Mouse (Mus musculus) kidney, postnatal 10 days (tissue): ENCODE results near the gene Nalcn.
"Not testable (repeated sequence)": the region's sequence is repeated elsewhere in the genome, so short reads cannot be mapped to it uniquely, and the experiment has no call there.

Experiments
- DNase-seq: peaks from one replicate; pipeline ENCODE4 v3.0.0; 2021; ENCODE audit warnings: mixed read lengths

Nalcn gene

GRCm38 (mm10) chr14:123626501-123627179, at the start of gene Nalcn:
Nalcn (minus strand) TSS chr14:123627144.
- DNase-seq: no peak

DNA sequence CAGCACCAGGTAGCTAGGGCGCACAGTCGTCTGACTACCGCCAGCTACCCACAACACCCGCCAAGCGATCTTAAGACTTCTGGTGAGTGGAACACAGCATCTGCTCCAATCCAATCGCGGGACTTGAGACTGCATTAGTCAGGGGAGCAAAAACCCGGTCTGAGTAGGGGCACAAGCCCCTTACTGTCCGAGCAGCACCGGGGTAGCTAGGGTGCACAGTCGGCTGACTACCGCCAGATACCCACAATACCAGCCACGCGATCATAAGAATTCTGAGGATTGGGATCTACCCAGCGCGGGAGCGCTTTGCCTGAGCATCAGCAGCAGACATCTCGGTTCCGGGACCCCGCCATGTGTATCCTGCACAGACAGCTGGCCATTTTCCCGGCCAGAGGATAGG, 44.1 kb upstream of the Nalcn start:
- DNase-seq: not testable (repeated sequence)

GRCm38 (mm10) chr14:123664451-123664850, 37.5 kb upstream of the Nalcn start:
- no peak for DNase-seq

- no peak for DNase-seq
Measured at GRCm38 (mm10) chr14:123663206-123663605, 36.3 kb upstream of the Nalcn start.

- DNase-seq: no peak
Measured at GRCm38 (mm10) chr14:123662386-123662785, 35.4 kb upstream of the Nalcn start.

GRCm38 (mm10) chr14:123661091-123661491, 34.1 kb upstream of the Nalcn start:
- peak; percentile 32 for DNase-seq

DNA sequence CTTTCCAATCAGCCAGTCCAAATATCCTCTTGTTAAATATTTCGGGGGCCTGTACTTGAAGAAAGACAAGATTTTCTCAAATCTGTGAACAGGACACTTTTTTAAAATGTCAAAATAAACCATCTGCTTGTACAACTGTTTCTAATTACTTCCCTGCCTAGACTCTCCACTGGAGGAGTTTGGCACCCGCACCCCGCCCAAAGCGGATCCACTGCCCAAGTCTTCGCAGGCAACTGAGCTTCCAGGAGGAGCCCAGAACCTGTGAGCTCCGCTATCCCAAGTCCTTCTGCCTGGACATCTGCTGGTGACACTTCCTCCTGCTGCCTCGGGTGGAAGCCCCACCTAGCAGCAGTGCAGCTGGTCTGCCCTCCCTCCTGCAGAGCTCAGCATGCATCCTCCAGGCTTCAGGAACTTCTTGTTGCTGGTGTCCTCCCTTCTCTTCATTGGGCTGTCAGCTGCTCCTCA, 33.0 kb upstream of the Nalcn start, which contains the start of gene Itgbl1:
Gene Itgbl1 (plus strand): TSS at position 51 of the 465 bp plus-strand sequence.
- peak; percentile 6 for DNase-seq

DNA sequence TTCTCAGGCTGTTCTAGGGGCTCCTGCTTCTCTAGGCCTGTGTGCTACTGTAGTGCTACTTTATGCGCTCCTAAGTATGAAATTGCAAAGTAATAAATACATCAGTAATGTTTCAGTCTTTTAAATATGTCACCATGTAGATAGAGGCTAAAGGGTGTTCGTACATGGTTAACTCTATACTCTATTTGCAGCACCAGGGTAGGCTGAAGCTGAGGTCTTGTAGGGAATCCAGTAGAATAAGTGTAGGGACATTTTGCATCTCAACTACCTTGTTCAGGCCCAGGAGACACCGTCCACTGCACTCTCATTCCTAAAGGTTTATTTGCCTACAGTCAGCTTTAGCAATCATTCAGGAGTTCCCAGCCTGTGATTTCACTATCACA, 227 bp upstream of the Nalcn start:
- DNase-seq: no peak

DNA sequence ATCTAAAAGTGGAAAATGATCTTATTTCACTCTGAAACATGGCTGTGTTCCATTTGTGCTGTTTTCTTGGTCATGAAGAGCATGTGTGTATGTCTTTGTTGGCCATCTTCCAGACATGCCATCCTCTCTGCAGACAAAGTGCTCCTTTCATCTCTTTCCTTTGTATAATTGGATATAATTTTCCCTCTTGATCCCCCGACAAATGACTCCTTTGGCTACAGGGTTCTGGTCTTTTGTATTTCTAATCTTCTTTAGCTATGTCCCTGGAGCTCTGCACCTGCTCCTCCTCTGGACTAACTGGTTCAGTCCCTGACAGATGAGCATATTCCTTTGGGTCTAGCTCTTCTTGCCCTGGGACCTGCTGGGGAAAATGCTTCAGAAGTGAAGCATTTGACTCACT, 4.0 kb downstream of the Nalcn start:
- no peak for DNase-seq

GRCm38 (mm10) chr14:123595265-123595664, 31.7 kb downstream of the Nalcn start:
- no peak for DNase-seq

DNA sequence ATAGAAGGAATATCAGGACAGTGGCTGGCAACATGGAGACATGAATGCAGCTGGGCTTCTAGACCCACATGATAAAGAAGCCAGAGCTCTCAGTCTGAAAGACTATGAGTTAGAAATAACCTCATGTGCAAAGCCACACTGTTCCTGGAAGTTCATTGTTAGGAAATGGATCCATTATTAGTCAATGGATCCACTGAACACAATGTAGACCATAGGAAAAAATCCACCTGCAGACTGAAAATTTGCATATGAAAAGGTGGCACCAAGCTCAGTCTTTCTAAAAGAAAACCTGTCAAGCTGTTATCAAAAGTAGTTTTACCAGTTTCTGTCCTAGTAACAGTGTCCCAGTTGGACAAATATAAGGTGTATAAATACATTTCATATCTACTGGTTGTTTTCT, 39.5 kb downstream of the Nalcn start:
- no peak for DNase-seq

DNA sequence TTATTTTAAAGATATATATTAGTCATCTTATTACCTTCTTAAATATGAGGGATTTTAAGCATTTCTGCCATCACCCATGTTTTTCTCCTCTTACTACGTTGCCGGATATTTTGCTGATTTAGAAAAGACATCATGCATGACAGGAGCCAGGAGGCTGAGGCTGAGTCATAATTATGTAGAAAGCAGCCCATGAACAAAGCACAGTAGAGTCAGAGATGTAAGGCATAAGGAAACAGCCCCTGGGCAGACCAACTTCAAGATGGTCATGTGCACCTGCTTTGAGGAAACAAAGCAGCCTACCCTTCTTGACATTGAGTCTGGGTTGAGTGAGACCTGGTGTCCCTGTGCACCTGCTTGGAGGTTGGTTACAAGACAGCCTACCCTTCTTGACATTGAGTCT, 44.5 kb downstream of the Nalcn start:
- DNase-seq: no peak

GRCm38 (mm10) chr14:123575356-123575755, 51.6 kb downstream of the Nalcn start:
- no peak for DNase-seq

GRCm38 (mm10) chr14:123574936-123575335, 52.0 kb downstream of the Nalcn start:
- DNase-seq: no peak

GRCm38 (mm10) chr14:123566599-123566998, 60.3 kb downstream of the Nalcn start:
- DNase-seq: no peak

DNA sequence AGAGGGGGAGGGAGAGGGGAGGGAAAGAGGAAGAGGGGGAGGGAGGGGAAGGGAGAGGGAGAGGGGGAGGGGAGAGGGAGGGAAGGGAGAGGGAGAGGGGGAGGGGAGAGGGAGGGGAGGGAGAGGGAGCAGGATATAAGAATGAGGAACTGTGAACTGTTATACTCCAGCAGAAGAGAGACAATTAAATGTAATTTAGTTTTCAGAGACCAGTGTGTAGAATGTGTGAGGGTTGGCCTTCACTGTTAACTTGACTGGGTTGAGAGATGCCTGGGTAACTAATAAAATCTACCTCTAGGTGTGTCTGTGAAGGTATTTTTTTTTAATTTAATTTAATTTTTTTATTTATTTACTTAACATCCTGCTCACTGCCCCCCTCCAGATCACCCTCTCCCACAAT, 71.4 kb downstream of the Nalcn start:
- no peak for DNase-seq

GRCm38 (mm10) chr14:123554936-123555335, 72.0 kb downstream of the Nalcn start:
- DNase-seq: no peak

DNA sequence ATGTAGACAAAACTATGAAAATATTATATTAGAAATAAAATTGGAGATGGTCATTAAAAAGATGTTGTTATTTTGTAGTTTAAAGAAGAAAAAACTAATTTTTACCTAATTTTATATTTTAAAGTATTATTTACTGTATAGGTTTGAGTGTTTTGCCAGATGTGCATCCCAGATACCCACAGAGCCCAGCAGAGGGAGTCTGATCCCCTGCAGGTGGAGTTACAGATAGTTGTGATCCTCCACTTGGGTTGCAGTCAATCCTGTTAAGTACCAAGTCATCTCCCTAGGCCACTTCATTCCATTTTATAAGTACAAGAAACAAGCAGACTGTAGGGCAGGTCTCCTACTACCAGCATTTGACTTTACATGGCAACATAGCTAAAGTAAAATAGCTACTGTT, 84.6 kb downstream of the Nalcn start:
- DNase-seq: no peak

DNA sequence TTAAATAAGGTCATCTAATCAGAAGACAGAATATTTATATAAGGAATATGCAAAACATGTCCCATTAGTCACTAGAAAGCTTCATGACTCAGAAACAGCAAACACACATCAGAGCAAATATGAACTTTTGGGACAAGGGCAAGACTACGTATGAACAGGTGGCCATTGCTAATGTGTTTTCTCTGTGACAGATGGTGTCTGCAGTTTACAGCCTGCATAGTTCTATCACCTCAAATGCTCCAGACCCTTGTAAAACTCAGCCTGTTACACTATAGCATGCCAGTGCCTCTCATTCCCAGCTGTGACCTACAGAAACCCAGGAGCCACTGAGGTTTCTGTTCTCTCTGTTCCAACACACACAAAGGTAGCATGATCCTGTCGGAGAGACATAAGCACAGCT, 91.3 kb downstream of the Nalcn start:
- DNase-seq: no peak

- no peak for DNase-seq
Measured at GRCm38 (mm10) chr14:123533000-123533399, 93.9 kb downstream of the Nalcn start.

- no peak for DNase-seq
Measured at GRCm38 (mm10) chr14:123531271-123531670, 95.7 kb downstream of the Nalcn start.

DNA sequence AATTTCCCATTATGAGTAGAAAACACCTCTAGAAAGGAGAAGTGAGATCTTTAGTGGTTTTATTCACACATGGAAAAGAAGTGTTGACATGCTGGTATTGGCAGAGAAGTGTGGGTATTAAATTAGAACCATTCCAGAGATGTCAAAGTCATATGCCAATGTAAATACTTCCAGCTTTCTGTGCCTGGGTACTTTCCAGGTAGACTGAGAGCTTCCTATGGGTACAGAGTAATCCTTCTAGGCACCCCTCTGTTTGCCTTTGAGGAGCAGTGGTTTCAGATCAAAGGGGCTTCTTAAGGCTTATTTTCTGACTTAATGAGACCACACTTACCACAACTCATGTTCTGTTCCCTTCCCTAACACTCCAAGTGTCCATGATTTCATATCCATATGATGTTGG, 97.8 kb downstream of the Nalcn start:
- no peak for DNase-seq

- no peak for DNase-seq
Measured at GRCm38 (mm10) chr14:123513376-123514141, 113.4 kb downstream of the Nalcn start.

- no peak for DNase-seq
Measured at GRCm38 (mm10) chr14:123512923-123513322, 114.0 kb downstream of the Nalcn start.
